Mouse (Mus musculus): ENCODE measurements around the gene Slc20a1.

Gene Slc20a1

GRCm38 (mm10) chr2:129186291-129186919, 12.2 kb upstream of the Slc20a1 start:
- no peak for DNase-seq (ENCODE audit: low spot score in 2 of 2)

- DNase-seq (ENCODE audit: low spot score in 2 of 2) = peak in 1 of 2 experiments; percentile 3
Observed at GRCm38 (mm10) chr2:129192392-129193150, 6.0 kb upstream of the Slc20a1 start.

- DNase-seq (ENCODE audit: low spot score in 2 of 2) = no peak
Observed at GRCm38 (mm10) chr2:129196317-129196716, 2.2 kb upstream of the Slc20a1 start.

- DNase-seq (ENCODE audit: low spot score in 2 of 2) = no peak
Observed at GRCm38 (mm10) chr2:129197197-129197596, 1.4 kb upstream of the Slc20a1 start.

- DNase-seq (ENCODE audit: low spot score in 2 of 2) = no peak
Observed at GRCm38 (mm10) chr2:129197843-129198435, 625 bp upstream of the Slc20a1 start.

DNA sequence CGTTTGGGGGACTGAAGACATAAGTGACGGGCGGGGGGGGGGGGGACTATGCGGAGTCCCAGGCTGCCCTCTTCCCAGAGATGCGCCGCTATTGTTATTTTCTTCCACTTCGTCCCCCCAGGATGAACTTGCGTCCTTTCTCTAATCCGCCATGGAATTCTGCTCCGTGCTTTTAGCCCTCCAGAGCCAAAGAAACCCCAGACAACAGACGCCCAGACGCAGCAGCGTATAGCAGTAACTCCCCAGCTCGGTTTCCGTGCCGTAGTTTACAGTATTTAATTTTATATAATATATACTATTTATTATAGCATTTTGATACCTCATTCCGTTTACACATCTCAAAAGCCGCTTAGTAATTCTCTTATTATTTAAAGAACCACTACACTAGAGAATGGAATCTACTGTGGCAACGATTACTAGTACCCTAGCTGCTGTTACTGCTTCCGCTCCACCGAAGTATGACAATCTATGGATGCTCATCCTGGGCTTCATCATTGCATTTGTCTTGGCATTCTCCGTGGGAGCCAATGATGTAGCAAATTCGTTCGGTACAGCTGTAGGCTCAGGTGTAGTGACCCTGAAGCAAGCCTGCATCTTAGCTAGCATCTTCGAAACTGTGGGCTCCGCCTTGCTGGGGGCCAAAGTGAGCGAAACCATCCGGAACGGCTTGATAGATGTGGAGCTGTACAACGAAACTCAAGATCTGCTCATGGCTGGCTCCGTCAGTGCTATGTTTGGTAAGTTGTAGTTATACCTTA, 943 bp downstream of the Slc20a1 start:
- peak; percentile 67 to 68 for DNase-seq (ENCODE audit: low spot score in 2 of 2)

- no peak for DNase-seq (ENCODE audit: low spot score in 2 of 2)
Observed at GRCm38 (mm10) chr2:129205000-129205399, 6.4 kb downstream of the Slc20a1 start.

DNA sequence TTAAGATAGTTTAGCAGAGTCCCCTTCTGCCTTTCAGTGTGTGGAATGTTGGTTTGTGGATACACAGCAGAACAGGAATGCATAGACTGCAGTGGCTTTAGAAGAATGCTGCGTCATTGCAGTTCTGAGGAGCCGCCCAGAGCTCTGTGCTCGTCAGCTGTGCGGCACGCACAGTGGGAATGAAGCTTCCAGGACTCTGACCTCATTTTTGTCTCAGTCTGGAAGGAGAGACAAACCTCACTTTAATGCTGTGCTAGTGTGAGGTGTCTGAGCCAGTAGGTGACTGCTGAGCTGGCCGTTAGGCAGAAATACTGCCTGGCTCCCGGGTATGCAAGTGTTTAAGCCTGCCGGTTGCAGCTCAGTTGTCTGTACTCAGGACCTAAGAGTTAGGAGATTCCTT, 8.3 kb downstream of the Slc20a1 start:
- DNase-seq (ENCODE audit: low spot score in 2 of 2) = no peak

- no peak for DNase-seq (ENCODE audit: low spot score in 2 of 2)
Observed at GRCm38 (mm10) chr2:129208181-129208746, 9.7 kb downstream of the Slc20a1 start.

- DNase-seq (ENCODE audit: low spot score in 2 of 2) = no peak
Observed at GRCm38 (mm10) chr2:129210089-129210749, 11.7 kb downstream of the Slc20a1 start.

DNA sequence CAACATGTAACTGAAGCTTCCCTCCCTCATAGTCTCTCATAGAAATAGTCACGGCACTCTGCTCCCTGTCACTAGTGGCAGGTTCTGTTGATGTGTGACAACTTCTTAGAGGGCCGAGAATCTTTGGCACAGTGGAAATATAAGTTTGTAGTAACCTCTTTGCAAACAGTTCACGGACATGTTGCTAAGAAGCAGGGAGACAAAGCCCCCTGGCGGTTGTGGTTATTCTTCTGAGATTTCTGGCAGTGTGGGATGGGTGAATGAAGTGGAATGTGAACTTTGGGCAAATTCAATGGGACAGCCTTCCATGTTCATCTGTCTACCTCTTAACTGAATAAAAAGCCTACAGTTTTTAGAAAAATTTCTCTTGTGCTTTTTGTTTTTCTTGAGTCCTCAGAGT, 12.7 kb downstream of the Slc20a1 start:
- no peak for DNase-seq (ENCODE audit: low spot score in 2 of 2)

DNA sequence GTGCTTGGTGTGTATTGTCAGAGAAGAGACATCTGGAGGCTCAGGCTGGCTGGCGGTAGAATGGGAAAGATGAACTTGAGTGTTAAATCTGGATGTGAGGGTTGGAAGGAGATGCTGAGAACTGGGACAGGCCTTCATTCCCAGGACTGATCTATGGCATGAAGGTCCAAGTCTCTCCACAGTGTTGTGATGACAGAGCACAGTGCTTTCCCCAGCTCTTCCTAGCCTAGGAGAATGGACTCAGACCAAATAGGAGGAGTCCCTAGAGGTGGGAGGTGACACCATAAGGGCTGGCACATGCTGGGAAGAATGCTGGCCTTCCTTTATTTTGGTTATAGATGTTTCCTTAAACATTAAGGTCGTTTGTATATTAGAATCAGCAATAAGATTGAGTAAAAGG, 13.4 kb downstream of the Slc20a1 start:
- no peak for DNase-seq (ENCODE audit: low spot score in 2 of 2)

- DNase-seq (ENCODE audit: low spot score in 2 of 2) = no peak
Observed at GRCm38 (mm10) chr2:129212566-129212965, 14.0 kb downstream of the Slc20a1 start.

GRCm38 (mm10) chr2:129214774-129215173, 16.2 kb downstream of the Slc20a1 start:
- DNase-seq (ENCODE audit: low spot score in 2 of 2) = no peak

DNA sequence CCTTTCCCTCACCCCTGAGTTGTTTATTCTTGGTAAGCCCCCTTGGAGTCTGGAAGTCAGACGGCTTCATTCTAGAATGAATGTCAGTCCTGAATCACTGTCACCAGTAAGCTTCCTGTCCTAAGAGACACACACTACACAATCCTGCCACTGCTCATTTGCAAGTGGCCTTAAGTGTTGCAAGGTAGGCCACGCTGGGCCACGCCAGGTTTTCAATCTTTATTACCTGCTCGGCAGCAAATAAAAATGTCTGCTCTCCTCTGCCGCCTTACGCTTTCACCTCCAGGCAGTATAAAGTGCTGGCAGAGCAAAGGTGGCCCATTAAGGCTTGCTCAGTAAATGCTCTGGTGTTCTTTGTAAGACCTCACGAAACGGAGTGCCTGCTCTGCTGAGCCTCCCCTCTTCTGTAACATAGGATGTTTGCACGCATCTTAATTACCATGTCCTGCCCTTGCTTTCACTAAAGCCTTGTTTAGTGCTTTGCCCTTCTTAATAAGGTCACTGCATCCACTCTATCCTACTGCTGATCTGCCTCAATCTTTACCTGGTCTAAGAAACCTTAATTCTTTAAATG, 19.1 kb downstream of the Slc20a1 start:
- no peak for DNase-seq (ENCODE audit: low spot score in 2 of 2)

- DNase-seq (ENCODE audit: low spot score in 2 of 2) = no peak
Observed at GRCm38 (mm10) chr2:129218537-129219105, 20.1 kb downstream of the Slc20a1 start.

- no peak for DNase-seq (ENCODE audit: low spot score in 2 of 2)
Observed at GRCm38 (mm10) chr2:129221097-129221632, 22.6 kb downstream of the Slc20a1 start.

DNA sequence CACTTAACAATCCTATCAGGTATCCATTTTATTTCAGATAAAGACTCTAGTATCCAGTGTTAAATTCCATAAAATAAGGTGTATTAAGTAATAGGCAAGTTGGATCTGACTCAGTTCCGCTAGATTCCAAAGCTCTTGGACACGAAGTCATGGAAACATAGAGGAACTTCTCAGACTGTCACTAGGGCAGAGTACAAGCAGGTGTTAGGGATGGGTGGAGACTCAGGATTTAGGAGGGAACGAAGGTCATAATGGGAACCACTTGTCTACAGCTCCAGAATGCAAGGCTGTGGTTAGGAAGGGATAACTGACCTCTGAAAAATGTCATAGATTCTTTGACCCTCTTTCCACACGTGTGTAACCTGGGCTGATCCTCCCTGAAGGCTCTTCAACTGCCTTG, 25.6 kb downstream of the Slc20a1 start:
- DNase-seq (ENCODE audit: low spot score in 2 of 2) = no peak

DNA sequence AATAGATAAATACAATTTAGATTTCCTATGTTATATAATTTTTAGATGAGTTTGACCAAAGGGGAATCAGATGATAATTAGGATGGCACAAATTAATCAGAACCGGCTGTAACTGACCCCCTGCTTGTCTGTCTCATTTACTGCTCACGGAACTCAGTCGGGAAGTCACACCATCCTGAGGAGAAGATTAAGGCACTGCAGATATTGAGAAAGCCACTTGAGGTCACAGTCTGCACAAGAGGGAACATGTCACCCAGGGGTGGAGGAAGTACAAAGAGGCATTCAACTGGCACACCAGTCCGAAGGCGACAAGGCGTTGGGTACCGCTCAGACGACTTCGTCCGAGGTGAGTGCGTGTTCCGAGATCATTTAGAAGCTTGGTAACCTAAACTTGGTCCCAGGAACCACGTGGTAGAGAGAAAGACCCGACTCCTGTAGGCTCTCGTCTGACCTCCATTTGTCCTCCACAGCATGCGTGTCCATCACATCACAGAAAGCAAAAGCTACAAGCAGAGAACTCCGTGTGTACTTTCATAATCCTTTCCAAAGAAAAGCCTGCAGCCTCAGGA, 26.8 kb downstream of the Slc20a1 start:
- peak in 1 of 2 experiments; percentile 55 for DNase-seq (ENCODE audit: low spot score in 2 of 2)

DNA sequence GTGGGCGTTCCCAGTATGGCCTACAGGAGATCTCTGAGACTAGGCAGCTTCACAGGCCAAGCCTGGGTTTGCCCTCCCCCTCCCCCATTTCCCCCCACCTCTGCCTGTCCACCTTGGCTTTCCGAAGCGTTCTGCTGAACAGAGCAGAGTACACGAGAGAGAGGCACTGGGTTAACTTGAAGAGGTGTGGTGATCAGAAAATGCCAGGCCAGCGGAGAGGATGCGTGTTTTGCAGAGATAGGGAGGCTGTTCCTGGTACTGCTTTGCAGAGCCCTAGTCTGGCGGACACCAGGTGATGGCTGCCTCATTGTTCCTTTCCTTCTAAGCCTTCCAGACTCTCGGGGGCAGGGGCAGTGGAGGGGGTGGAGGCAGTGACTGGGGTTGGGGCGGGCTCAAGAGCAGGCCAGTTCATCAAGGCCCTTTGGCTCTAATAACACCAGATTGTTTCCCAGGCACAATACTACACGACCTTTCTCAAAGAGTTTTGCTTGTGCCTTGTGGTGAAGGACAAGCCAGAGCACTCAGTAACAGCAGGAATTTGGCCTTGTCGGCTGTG, 27.8 kb downstream of the Slc20a1 start:
- DNase-seq (ENCODE audit: low spot score in 2 of 2) = peak; percentile 65 to 83

Data from spleen, postnatal 10 days (tissue).